Mouse (Mus musculus) heart, embryonic 10.5 days (tissue): ENCODE measurements around the gene Snap23. TPM values are rescaled to one million over a fixed set of nuclear protein-coding genes. Genes with fewer than 3 reads are reported as not detected.

ENCODE experiments used
- DNase-seq: peaks from one replicate; pipeline ENCODE4 v3.0.0-alpha.2; 2017; ENCODE audit warnings: low spot score
- H3K27ac ChIP-seq: fragments of 300-500 bp; sonication (generic); 2 replicates; pipeline ENCODE4 v1.5.1; 2016; ENCODE audit warnings: mild to moderate bottlenecking
- H3K27me3 ChIP-seq: fragments of 300-500 bp; sonication (generic); 2 replicates; pipeline ENCODE4 v1.6.1; 2016; ENCODE audit warnings: mild to moderate bottlenecking; ENCODE audit not compliant: poor library complexity, insufficient read depth, severe bottlenecking
- H3K36me3 ChIP-seq: fragments of 300-500 bp; sonication (generic); 2 replicates; pipeline ENCODE4 v1.6.1; 2016; ENCODE audit warnings: mild to moderate bottlenecking, moderate library complexity
- H3K4me1 ChIP-seq: fragments of 300-500 bp; sonication (generic); 2 replicates; pipeline ENCODE4 v1.6.1; 2016; ENCODE audit warnings: mild to moderate bottlenecking
- H3K4me3 ChIP-seq: fragments of 300-500 bp; sonication (generic); 2 replicates; pipeline ENCODE4 v1.5.1; 2016; ENCODE audit warnings: mild to moderate bottlenecking, moderate library complexity
- H3K9me3 ChIP-seq: fragments of 300-500 bp; sonication (generic); 2 replicates; pipeline ENCODE4 v1.6.1; 2016; ENCODE audit warnings: mild to moderate bottlenecking, moderate library complexity
- WGBS: fragments of 180-500 bp; shearing (Covaris S2); methylation state at CpG from one replicate; pipeline ENCODE4 v1.1.7; 2016; 5-methylcytosine and 5-hydroxymethylcytosine counted together
- polyA plus RNA-seq: library from polyadenylated mRNA; unstranded; fragments of >200 nt; fragmentation: Nextera tagmentation; extraction: Ambion mirVana; gene quantifications from 2 replicates; pipeline ENCODE4 v1.2.1, GENCODE M21; 2016

The Snap23 gene
- polyA plus RNA-seq, 1 experiment from 2014 or later = 66.3 TPM

GRCm38 (mm10) chr2:120599506-120599905 is 32.0 kb downstream of the Snap23 start:
- Histone ChIP-seq H3K9me3 (no peaks in the 10 kb centered on the region), H3K36me3 (peaks cover 75% of the 10 kb centered on the region), H3K4me3 (no peak overlapping the region), H3K27me3 (no peaks in the 10 kb centered on the region), H3K4me1 (no peaks in the 10 kb centered on the region), H3K27ac (no peak overlapping the region)
- no peak for DNase-seq
- 89% methylated on average over 4 of the region's 4 CpGs for WGBS

- no peak for DNase-seq
- WGBS = 69% methylated on average over 6 of the region's 6 CpGs
- Histone ChIP-seq H3K36me3 (peaks cover 16% of the 10 kb centered on the region), H3K9me3 (no peaks in the 10 kb centered on the region), H3K27ac (no peak overlapping the region), H3K27me3 (no peaks in the 10 kb centered on the region), H3K4me3 (no peak overlapping the region), H3K4me1 (peaks cover 20% of the 10 kb centered on the region)
These were observed 38.7 kb downstream of the Snap23 start for GRCm38 (mm10) chr2:120606021-120606690.

- Histone ChIP-seq H3K27me3 (no peaks in the 10 kb centered on the region), H3K4me1 (peaks cover 20% of the 10 kb centered on the region), H3K9me3 (no peaks in the 10 kb centered on the region), H3K36me3 (peaks cover 16% of the 10 kb centered on the region), H3K4me3 (peak within 1 kb of the TSS; percentile 80), H3K27ac (peak within 1 kb of the TSS; percentile 97)
- WGBS = under 1% methylated on average over 52 of the region's 52 CpGs
- peak; percentile 96 for DNase-seq
These were observed 41.6 kb downstream of the Snap23 start, which contains the start of the genes Haus2 and Lrrc57 for GRCm38 (mm10) chr2:120608830-120609723. Gene Haus2 (plus strand): TSS chr2:120609383. Gene Lrrc57 (minus strand): TSS chr2:120609520.

- 91% methylated on average over 5 of the region's 5 CpGs for whole genome bisulfite sequencing
- H3K9me3 ChIP-seq = no peaks in the 10 kb centered on the region
- H3K27ac ChIP-seq = no peak overlapping the region
- H3K36me3 ChIP-seq = peaks cover 66% of the 10 kb centered on the region
- DNase-seq = no peak
- no peaks in the 10 kb centered on the region for H3K27me3 ChIP-seq
- no peak overlapping the region for H3K4me3 ChIP-seq
- no peaks in the 10 kb centered on the region for H3K4me1 ChIP-seq
These were observed 49.0 kb downstream of the Snap23 start for GRCm38 (mm10) chr2:120616279-120617163.

GRCm38 (mm10) chr2:120619538-120619937 is 52.1 kb downstream of the Snap23 start:
- 96% methylated on average over 1 of the region's 1 CpGs for WGBS
- H3K9me3 ChIP-seq = no peaks in the 10 kb centered on the region
- H3K27ac ChIP-seq = no peak overlapping the region
- no peaks in the 10 kb centered on the region for H3K27me3 ChIP-seq
- H3K4me3 ChIP-seq = no peak overlapping the region
- DNase-seq = no peak
- H3K36me3 ChIP-seq = peaks cover 51% of the 10 kb centered on the region
- no peaks in the 10 kb centered on the region for H3K4me1 ChIP-seq

GRCm38 (mm10) chr2:120622920-120623319 is 55.4 kb downstream of the Snap23 start:
- peaks cover 23% of the 10 kb centered on the region for H3K36me3 ChIP-seq
- no peaks in the 10 kb centered on the region for H3K9me3 ChIP-seq
- H3K4me1 ChIP-seq = no peaks in the 10 kb centered on the region
- no peak for DNase-seq
- H3K4me3 ChIP-seq = no peak overlapping the region
- no peaks in the 10 kb centered on the region for H3K27me3 ChIP-seq
- H3K27ac ChIP-seq = no peak overlapping the region

GRCm38 (mm10) chr2:120628076-120628865 is 60.8 kb downstream of the Snap23 start:
- Histone ChIP-seq H3K4me1 (peaks cover 15% of the 10 kb centered on the region; the same call in 1 of the 2 replicates), H3K4me3 (peak overlapping the region; percentile 72), H3K27ac (peak overlapping the region; percentile 81; the same call in 1 of the 2 replicates), H3K36me3 (0 out of 2 replicates have a peak, but pooled peaks cover 2% of the 10 kb centered on the region), H3K9me3 (no peaks in the 10 kb centered on the region), H3K27me3 (no peaks in the 10 kb centered on the region)
- no peak for DNase-seq
- 28% methylated on average over 10 of the region's 10 CpGs for WGBS

- peaks cover 5% of the 10 kb centered on the region; the same call in 1 of the 2 replicates for H3K36me3 ChIP-seq
- H3K4me3 ChIP-seq = peak within 1 kb of the TSS; percentile 72
- peaks cover 15% of the 10 kb centered on the region; the same call in 1 of the 2 replicates for H3K4me1 ChIP-seq
- no peaks in the 10 kb centered on the region for H3K27me3 ChIP-seq
- no peaks in the 10 kb centered on the region for H3K9me3 ChIP-seq
- 3% methylated on average over 36 of the region's 36 CpGs for WGBS
- peak within 1 kb of the TSS; percentile 81 for H3K27ac ChIP-seq
- peak; percentile 100 for DNase-seq
These were observed 61.6 kb downstream of the Snap23 start, which contains the start of gene Stard9 for GRCm38 (mm10) chr2:120628886-120629735. Gene Stard9 (plus strand): TSS chr2:120629121.

GRCm38 (mm10) chr2:120630246-120630645 is 62.8 kb downstream of the Snap23 start:
- no peak for DNase-seq
- WGBS = 81% methylated on average over 2 of the region's 2 CpGs
- Histone ChIP-seq H3K4me1 (peaks cover 15% of the 10 kb centered on the region; the same call in 1 of the 2 replicates), H3K36me3 (peaks cover 14% of the 10 kb centered on the region), H3K27me3 (no peaks in the 10 kb centered on the region), H3K9me3 (no peaks in the 10 kb centered on the region), H3K27ac (no peak overlapping the region), H3K4me3 (no peak overlapping the region)

- no peaks in the 10 kb centered on the region for H3K9me3 ChIP-seq
- WGBS = 56% methylated on average over 2 of the region's 2 CpGs
- H3K4me1 ChIP-seq = peaks cover 15% of the 10 kb centered on the region; the same call in 1 of the 2 replicates
- no peaks in the 10 kb centered on the region for H3K27me3 ChIP-seq
- peaks cover 18% of the 10 kb centered on the region for H3K36me3 ChIP-seq
- H3K4me3 ChIP-seq = no peak overlapping the region
- H3K27ac ChIP-seq = no peak overlapping the region
- no peak for DNase-seq
These were observed 63.2 kb downstream of the Snap23 start for GRCm38 (mm10) chr2:120630655-120631054.

- Histone ChIP-seq H3K36me3 (peaks cover 18% of the 10 kb centered on the region), H3K4me1 (peaks cover 15% of the 10 kb centered on the region; the same call in 1 of the 2 replicates), H3K27me3 (no peaks in the 10 kb centered on the region), H3K27ac (no peak overlapping the region), H3K9me3 (no peaks in the 10 kb centered on the region), H3K4me3 (no peak overlapping the region)
- no peak for DNase-seq
- 69% methylated on average over 2 of the region's 2 CpGs for WGBS
These were observed 64.0 kb downstream of the Snap23 start for GRCm38 (mm10) chr2:120631521-120631920.
